Mouse (Mus musculus) mouse trophoblast stem cell (cell line): ENCODE data around the gene Plxna2.

Experiments used
- in situ Hi-C, 2 experiments: fragments of 300-500 bp; cut with MseI, MboI; formaldehyde crosslinking; loops; 2 replicates in 1 of 2; 3 replicates in 1 of 2; pipeline ENCODE4 v1.15.1; 2025

Gene Plxna2

GRCm38 (mm10) chr1:194815547-194815946 is 197.5 kb downstream of the Plxna2 start:
- in situ Hi-C loops = loop anchor here (5.0 to 25.0 kb wide), 2 partner anchors 193 to 203 kb away; partner anchors contain the start of gene Plxna2 (in 1 of the 2)

GRCm38 (mm10) chr1:194816913-194817312 is 198.9 kb downstream of the Plxna2 start:
- in situ Hi-C loops = loop anchor here (5.0 to 25.0 kb wide), 2 partner anchors 195 to 205 kb away; partner anchors contain the start of gene Plxna2 (in 1 of the 2)

GRCm38 (mm10) chr1:194820953-194821352 is 202.9 kb downstream of the Plxna2 start:
- in situ Hi-C loops = loop anchor here in 1 of 2 experiments (25.0 kb wide), 1 partner anchor 209 kb away; the partner anchor contains the start of gene Plxna2

- in situ Hi-C loops = loop anchor here in 1 of 2 experiments (25.0 kb wide), 1 partner anchor 209 kb away; the partner anchor contains the start of gene Plxna2
Observed at GRCm38 (mm10) chr1:194821721-194822120, 203.7 kb downstream of the Plxna2 start.

GRCm38 (mm10) chr1:194828316-194828715 is 210.3 kb downstream of the Plxna2 start:
- in situ Hi-C loops = no loop called here

- in situ Hi-C loops = no loop called here
Observed at GRCm38 (mm10) chr1:194835238-194835637, 217.2 kb downstream of the Plxna2 start.

GRCm38 (mm10) chr1:194836182-194836581 is 218.2 kb downstream of the Plxna2 start:
- in situ Hi-C loops = no loop called here

GRCm38 (mm10) chr1:194836671-194837070 is 218.7 kb downstream of the Plxna2 start:
- in situ Hi-C loops = no loop called here

- in situ Hi-C loops = no loop called here
Observed at GRCm38 (mm10) chr1:194839230-194839910, 221.4 kb downstream of the Plxna2 start.

GRCm38 (mm10) chr1:194843020-194843419 is 225.0 kb downstream of the Plxna2 start:
- in situ Hi-C loops = no loop called here

GRCm38 (mm10) chr1:194847014-194847413 is 229.0 kb downstream of the Plxna2 start:
- in situ Hi-C loops = no loop called here

- in situ Hi-C loops = no loop called here
Observed at GRCm38 (mm10) chr1:194851242-194852064, 233.4 kb downstream of the Plxna2 start.

- in situ Hi-C loops = no loop called here
Observed at GRCm38 (mm10) chr1:194852065-194852358, 234.0 kb downstream of the Plxna2 start.
